Mouse (Mus musculus) frontal cortex, postnatal 10 days (tissue): ENCODE data around the gene Eqtn.

ENCODE experiments used
- DNase-seq, 2 experiments: peaks; one replicate each; pipeline ENCODE4 v3.0.0; 2022; ENCODE audit warnings: low spot score in 2 of 2, mixed read lengths in 1 of 2

Eqtn gene

GRCm38 (mm10) chr4:94928743-94929142, at the start of gene Eqtn:
Gene Eqtn (minus strand): TSS chr4:94928843.
- no peak for DNase-seq

- DNase-seq: no peak
Measured at GRCm38 (mm10) chr4:94973321-94973720, 44.7 kb upstream of the Eqtn start.

- DNase-seq: no peak
Measured at GRCm38 (mm10) chr4:94952773-94953172, 24.1 kb upstream of the Eqtn start.

- no peak for DNase-seq
Measured at GRCm38 (mm10) chr4:94941221-94941855, 12.7 kb upstream of the Eqtn start.

GRCm38 (mm10) chr4:94901780-94902179, 26.9 kb downstream of the Eqtn start:
- DNase-seq: no peak

- no peak for DNase-seq
Measured at GRCm38 (mm10) chr4:94900744-94901143, 27.9 kb downstream of the Eqtn start.
